Mouse (Mus musculus): ENCODE results near the gene Foxn3. TPM values are rescaled to one million over a fixed set of nuclear protein-coding genes. Genes with fewer than 3 reads are reported as not detected.

Foxn3 gene
- polyA plus RNA-seq, 1 experiment from 2014 or later, result 18.6 TPM

- peaks cover 57% of the 10 kb centered on the region for H3K4me1 ChIP-seq (replicated peaks)
These were observed 1.1 kb downstream of the Foxn3 start for GRCm38 (mm10) chr12:99562073-99562866.

GRCm38 (mm10) chr12:99561333-99561766 lies 2.0 kb downstream of the Foxn3 start:
- Histone ChIP-seq H3K27me3 (no peaks in the 10 kb centered on the region), H3K4me1 (replicated peaks) (peaks cover 57% of the 10 kb centered on the region), H3K4me3 (replicated peaks) (peak overlapping the region; percentile 73), H3K4me2 (peak overlapping the region; percentile 91), H3K9ac (no peak overlapping the region), H3K36me3 (replicated peaks) (no peaks in the 10 kb centered on the region), H3K27ac (replicated peaks) (0 out of 2 replicates have a peak overlapping the region, but pooled peaks have one; percentile 66), H3K9me3 (replicated peaks) (no peaks in the 10 kb centered on the region)
- 2% methylated on average over 3 of the region's 3 CpGs for WGBS (ENCODE audit: insufficient replicate concordance)
- no peak for ATAC-seq (ENCODE audit: insufficient read depth)

More at GRCm38 (mm10) chr12:99562073-99562866, 1.1 kb downstream of the Foxn3 start:
- Histone ChIP-seq H3K4me2 (peak overlapping the region; percentile 91), H3K9me3 (replicated peaks) (no peaks in the 10 kb centered on the region), H3K4me3 (replicated peaks) (peak overlapping the region; percentile 73), H3K9ac (peak overlapping the region; percentile 55), H3K27ac (replicated peaks) (peak overlapping the region; percentile 76), H3K36me3 (replicated peaks) (no peaks in the 10 kb centered on the region), H3K27me3 (no peaks in the 10 kb centered on the region)
- under 1% methylated on average over 24 of the region's 24 CpGs for WGBS (ENCODE audit: insufficient replicate concordance)
- ATAC-seq (ENCODE audit: insufficient read depth), result peak; percentile 56; the same call in 1 of the 2 replicates

GRCm38 (mm10) chr12:99560701-99561332 lies 2.6 kb downstream of the Foxn3 start:
- Histone ChIP-seq H3K4me2 (peak overlapping the region; percentile 91), H3K9me3 (replicated peaks) (no peaks in the 10 kb centered on the region), H3K27ac (replicated peaks) (peak overlapping the region; percentile 66), H3K4me3 (replicated peaks) (0 out of 2 replicates have a peak overlapping the region, but pooled peaks have one; percentile 14), H3K9ac (0 out of 2 replicates have a peak overlapping the region, but pooled peaks have one; percentile 9), H3K36me3 (replicated peaks) (no peaks in the 10 kb centered on the region), H3K27me3 (no peaks in the 10 kb centered on the region), H3K4me1 (replicated peaks) (peaks cover 57% of the 10 kb centered on the region)
- no peak for ATAC-seq (ENCODE audit: insufficient read depth)
- 12% methylated on average over 11 of the region's 11 CpGs for whole genome bisulfite sequencing (ENCODE audit: insufficient replicate concordance)

GRCm38 (mm10) chr12:99559483-99559882 lies 3.9 kb downstream of the Foxn3 start:
- peaks cover 54% of the 10 kb centered on the region for H3K4me1 ChIP-seq (replicated peaks)
- H3K36me3 ChIP-seq (replicated peaks), result no peaks in the 10 kb centered on the region
- no peak overlapping the region for H3K4me2 ChIP-seq
- 14% methylated on average over 11 of the region's 11 CpGs for WGBS (ENCODE audit: insufficient replicate concordance)
- no peaks in the 10 kb centered on the region for H3K27me3 ChIP-seq
- no peak overlapping the region for H3K27ac ChIP-seq (replicated peaks)
- H3K4me3 ChIP-seq (replicated peaks), result no peak overlapping the region
- no peak for ATAC-seq (ENCODE audit: insufficient read depth)
- no peak overlapping the region for H3K9ac ChIP-seq
- no peaks in the 10 kb centered on the region for H3K9me3 ChIP-seq (replicated peaks)

GRCm38 (mm10) chr12:99558476-99558875 lies 4.9 kb downstream of the Foxn3 start:
- Histone ChIP-seq H3K4me2 (no peak overlapping the region), H3K27me3 (no peaks in the 10 kb centered on the region), H3K36me3 (replicated peaks) (no peaks in the 10 kb centered on the region), H3K4me3 (replicated peaks) (no peak overlapping the region), H3K4me1 (replicated peaks) (peaks cover 44% of the 10 kb centered on the region), H3K9ac (no peak overlapping the region), H3K9me3 (replicated peaks) (no peaks in the 10 kb centered on the region), H3K27ac (replicated peaks) (no peak overlapping the region)
- 55% methylated on average over 4 of the region's 4 CpGs for WGBS (ENCODE audit: insufficient replicate concordance)
- ATAC-seq (ENCODE audit: insufficient read depth), result no peak

GRCm38 (mm10) chr12:99557498-99557897 lies 5.9 kb downstream of the Foxn3 start:
- Histone ChIP-seq H3K27me3 (no peaks in the 10 kb centered on the region), H3K9ac (no peak overlapping the region), H3K4me2 (no peak overlapping the region), H3K36me3 (replicated peaks) (no peaks in the 10 kb centered on the region), H3K27ac (replicated peaks) (no peak overlapping the region), H3K4me1 (replicated peaks) (peaks cover 40% of the 10 kb centered on the region), H3K9me3 (replicated peaks) (no peaks in the 10 kb centered on the region), H3K4me3 (replicated peaks) (no peak overlapping the region)
- 56% methylated on average over 8 of the region's 8 CpGs for WGBS (ENCODE audit: insufficient replicate concordance)
- ATAC-seq (ENCODE audit: insufficient read depth), result no peak

GRCm38 (mm10) chr12:99550629-99551028 lies 12.8 kb downstream of the Foxn3 start:
- Histone ChIP-seq H3K4me3 (replicated peaks) (no peak overlapping the region), H3K27me3 (no peaks in the 10 kb centered on the region), H3K4me1 (replicated peaks) (peaks cover 10% of the 10 kb centered on the region; the same call in 1 of the 2 replicates), H3K9ac (no peak overlapping the region), H3K9me3 (replicated peaks) (no peaks in the 10 kb centered on the region), H3K36me3 (replicated peaks) (no peaks in the 10 kb centered on the region), H3K27ac (replicated peaks) (no peak overlapping the region), H3K4me2 (no peak overlapping the region)
- no peak for ATAC-seq (ENCODE audit: insufficient read depth)
- 54% methylated on average over 8 of the region's 8 CpGs for WGBS (ENCODE audit: insufficient replicate concordance)

- H3K4me2 ChIP-seq, result no peak overlapping the region
These were observed 13.6 kb downstream of the Foxn3 start for GRCm38 (mm10) chr12:99549811-99550210.

GRCm38 (mm10) chr12:99548419-99548818 lies 15.0 kb downstream of the Foxn3 start:
- H3K27ac ChIP-seq (replicated peaks), result no peak overlapping the region
- ATAC-seq (ENCODE audit: insufficient read depth), result no peak
- H3K4me3 ChIP-seq (replicated peaks), result no peak overlapping the region
- H3K4me1 ChIP-seq (replicated peaks), result peaks cover 20% of the 10 kb centered on the region
- H3K9me3 ChIP-seq (replicated peaks), result no peaks in the 10 kb centered on the region
- H3K4me2 ChIP-seq, result no peak overlapping the region
- 38% methylated on average over 7 of the region's 7 CpGs for WGBS (ENCODE audit: insufficient replicate concordance)
- H3K9ac ChIP-seq, result no peak overlapping the region
- no peaks in the 10 kb centered on the region for H3K36me3 ChIP-seq (replicated peaks)
- H3K27me3 ChIP-seq, result no peaks in the 10 kb centered on the region

More at GRCm38 (mm10) chr12:99549811-99550210, 13.6 kb downstream of the Foxn3 start:
- no peaks in the 10 kb centered on the region for H3K27me3 ChIP-seq
- H3K36me3 ChIP-seq (replicated peaks), result no peaks in the 10 kb centered on the region
- no peak overlapping the region for H3K4me3 ChIP-seq (replicated peaks)
- 83% methylated on average over 10 of the region's 10 CpGs for WGBS (ENCODE audit: insufficient replicate concordance)
- H3K4me1 ChIP-seq (replicated peaks), result peaks cover 10% of the 10 kb centered on the region; the same call in 1 of the 2 replicates
- no peak overlapping the region for H3K27ac ChIP-seq (replicated peaks)
- H3K9me3 ChIP-seq (replicated peaks), result no peaks in the 10 kb centered on the region
- ATAC-seq (ENCODE audit: insufficient read depth), result no peak
- H3K9ac ChIP-seq, result no peak overlapping the region

- no peaks in the 10 kb centered on the region for H3K36me3 ChIP-seq (replicated peaks)
- 77% methylated on average over 6 of the region's 6 CpGs for WGBS (ENCODE audit: insufficient replicate concordance)
- no peaks in the 10 kb centered on the region for H3K9me3 ChIP-seq (replicated peaks)
- no peak for ATAC-seq (ENCODE audit: insufficient read depth)
- H3K27ac ChIP-seq (replicated peaks), result no peak overlapping the region
- H3K4me2 ChIP-seq, result no peak overlapping the region
- no peaks in the 10 kb centered on the region for H3K27me3 ChIP-seq
- no peak overlapping the region for H3K4me3 ChIP-seq (replicated peaks)
- no peak overlapping the region for H3K9ac ChIP-seq
- H3K4me1 ChIP-seq (replicated peaks), result peaks cover 22% of the 10 kb centered on the region
These were observed 16.1 kb downstream of the Foxn3 start for GRCm38 (mm10) chr12:99547295-99547694.

- Histone ChIP-seq H3K4me3 (replicated peaks) (no peak overlapping the region), H3K4me2 (no peak overlapping the region), H3K36me3 (replicated peaks) (no peaks in the 10 kb centered on the region), H3K9ac (no peak overlapping the region), H3K4me1 (replicated peaks) (peaks cover 18% of the 10 kb centered on the region), H3K27me3 (no peaks in the 10 kb centered on the region), H3K27ac (replicated peaks) (no peak overlapping the region), H3K9me3 (replicated peaks) (no peaks in the 10 kb centered on the region)
- ATAC-seq (ENCODE audit: insufficient read depth), result no peak
- WGBS (ENCODE audit: insufficient replicate concordance), result 61% methylated on average over 6 of the region's 6 CpGs
These were observed 18.1 kb downstream of the Foxn3 start for GRCm38 (mm10) chr12:99545270-99545770.
